Mouse (Mus musculus) mesoderm, embryonic 11.5 days (tissue): ENCODE results near the gene Dnm1.
"Not testable (repeated sequence)": the region's sequence is repeated elsewhere in the genome, so short reads cannot be mapped to it uniquely, and the experiment has no call there.

Experiments used
- DNase-seq: peaks from one replicate; pipeline ENCODE4 v3.0.0-alpha.2; 2012; ENCODE audit warnings: low read depth, low spot score

Dnm1 gene

GRCm38 (mm10) chr2:32314831-32315230, 38.3 kb downstream of the Dnm1 start:
- no peak for DNase-seq

- peak; percentile 92 for DNase-seq
These were observed 40.7 kb downstream of the Dnm1 start for GRCm38 (mm10) chr2:32312318-32312964.

- DNase-seq = no peak
These were observed 41.5 kb downstream of the Dnm1 start for GRCm38 (mm10) chr2:32311443-32312317.

GRCm38 (mm10) chr2:32310096-32310845, 42.9 kb downstream of the Dnm1 start:
- DNase-seq = no peak

- DNase-seq = no peak
These were observed 44.1 kb downstream of the Dnm1 start for GRCm38 (mm10) chr2:32308870-32309568.

- DNase-seq = peak; percentile 83
These were observed 45.0 kb downstream of the Dnm1 start for GRCm38 (mm10) chr2:32307941-32308760.

- DNase-seq = no peak
These were observed 45.8 kb downstream of the Dnm1 start for GRCm38 (mm10) chr2:32307247-32307798.

GRCm38 (mm10) chr2:32306176-32306575, 47.0 kb downstream of the Dnm1 start:
- DNase-seq = no peak

GRCm38 (mm10) chr2:32305668-32306067, 47.5 kb downstream of the Dnm1 start:
- no peak for DNase-seq

- DNase-seq = peak; percentile 63
These were observed 48.8 kb downstream of the Dnm1 start for GRCm38 (mm10) chr2:32304145-32304832.

- DNase-seq = no peak
These were observed 50.2 kb downstream of the Dnm1 start for GRCm38 (mm10) chr2:32302952-32303351.

GRCm38 (mm10) chr2:32299469-32299868, 53.7 kb downstream of the Dnm1 start:
- no peak for DNase-seq

GRCm38 (mm10) chr2:32295842-32296241, 57.3 kb downstream of the Dnm1 start:
- DNase-seq = not testable (repeated sequence)

- DNase-seq = no peak
These were observed 57.9 kb downstream of the Dnm1 start for GRCm38 (mm10) chr2:32295285-32295684.

GRCm38 (mm10) chr2:32294348-32294747, 58.8 kb downstream of the Dnm1 start:
- no peak for DNase-seq

- DNase-seq = peak; percentile 65
These were observed 63.6 kb downstream of the Dnm1 start for GRCm38 (mm10) chr2:32289578-32289977.

- peak; percentile 54 for DNase-seq
These were observed 64.7 kb downstream of the Dnm1 start for GRCm38 (mm10) chr2:32288371-32288931.

- DNase-seq = peak; percentile 100
These were observed 65.2 kb downstream of the Dnm1 start, which contains the start of gene Swi5 for GRCm38 (mm10) chr2:32287923-32288367. Gene Swi5, minus strand, starts transcription at chr2:32288075.

GRCm38 (mm10) chr2:32287334-32287840, 65.8 kb downstream of the Dnm1 start, which contains the start of gene Golga2:
Gene Golga2, plus strand, starts transcription at chr2:32287384.
- DNase-seq = no peak
